Mouse (Mus musculus) liver, postnatal 0 days (tissue): Measurements from ENCODE around the gene Sec22c. TPM values are rescaled to one million over a fixed set of nuclear protein-coding genes. Genes with fewer than 3 reads are reported as not detected.

Experiments used
- ATAC-seq: fragments of 200-750 bp; cut with Nextera tagmentation; 2 replicates; pipeline ENCODE4 v1.8.0; 2017; ENCODE audit warnings: mild to moderate bottlenecking, moderate library complexity
- DNase-seq: peaks from one replicate; pipeline ENCODE4 v3.0.0-alpha.2; 2016
- H3K27ac ChIP-seq: fragments of 300-500 bp; sonication (generic); 2 replicates; pipeline ENCODE4 v1.5.1; 2014; ENCODE audit warnings: antibody characterized with exemption, moderate library complexity, mild to moderate bottlenecking, low read depth
- H3K27me3 ChIP-seq: fragments of 300-500 bp; sonication (generic); 2 replicates; pipeline ENCODE4 v1.6.1; 2014; ENCODE audit warnings: low read length, control low read depth, mixed read lengths; ENCODE audit not compliant: insufficient read depth
- H3K36me3 ChIP-seq: fragments of 300-500 bp; sonication (generic); replicated peaks from 2 replicates; pipeline ENCODE4 v1.6.1; 2014; ENCODE audit warnings: mild to moderate bottlenecking, control low read depth, low read length, moderate library complexity, mixed read lengths; ENCODE audit not compliant: insufficient read depth
- H3K4me1 ChIP-seq: fragments of 300-500 bp; sonication (generic); 2 replicates; pipeline ENCODE4 v1.6.1; 2014; ENCODE audit warnings: antibody characterized with exemption, mild to moderate bottlenecking, control low read depth; ENCODE audit not compliant: insufficient read depth
- H3K4me2 ChIP-seq: fragments of 300-500 bp; sonication (generic); 2 replicates; pipeline ENCODE4 v1.6.1; 2014; ENCODE audit warnings: low read depth, mild to moderate bottlenecking, low read length, moderate library complexity, mixed read lengths
- H3K4me3 ChIP-seq: fragments of 300-500 bp; sonication (generic); 2 replicates; pipeline ENCODE4 v1.5.1; 2014; ENCODE audit warnings: low read depth, low read length
- H3K9ac ChIP-seq: fragments of 300-500 bp; sonication (generic); replicated peaks from 2 replicates; pipeline ENCODE4 v1.6.1; 2014; ENCODE audit warnings: mild to moderate bottlenecking, moderate library complexity
- H3K9me3 ChIP-seq: fragments of 300-500 bp; sonication (generic); 2 replicates; pipeline ENCODE4 v1.6.1; 2016; ENCODE audit warnings: mild to moderate bottlenecking, control low read depth, low read length, mixed read lengths
- CTCF ChIP-seq: sonication (generic); IDR thresholded peaks from 2 replicates; pipeline ENCODE4 v1.5.1; 2016; ENCODE audit warnings: antibody characterized with exemption, low read depth
- EP300 ChIP-seq: IDR thresholded peaks from 2 replicates; pipeline ENCODE4 v1.6.1; 2016; ENCODE audit warnings: antibody characterized with exemption, low read depth, mild to moderate bottlenecking
- WGBS: fragments of 180-500 bp; shearing (Covaris S2); extraction: QIAGEN DNeasy Blood & Tissue Kit; methylation state at CpG from one replicate; pipeline ENCODE4 v1.1.7; 2014; ENCODE audit not compliant: insufficient replicate concordance; 5-methylcytosine and 5-hydroxymethylcytosine counted together
- polyA plus RNA-seq: library from polyadenylated mRNA; unstranded; fragments of >200 nt; fragmentation: Nextera tagmentation; extraction: Ambion mirVana; gene quantifications from 2 replicates; pipeline ENCODE4 v1.2.1, GENCODE M21; 2015

Sec22c gene
- polyA plus RNA-seq, 1 experiment from 2014 or later, result 4.4 TPM

GRCm38 (mm10) chr9:121630627-121631026 lies 74.7 kb downstream of the Sec22c start:
- Histone ChIP-seq H3K27ac (no peak overlapping the region), H3K4me1 (no peaks in the 10 kb centered on the region), H3K27me3 (no peaks in the 10 kb centered on the region), H3K4me3 (no peak overlapping the region), H3K36me3 (no peaks in the 10 kb centered on the region), H3K4me2 (no peak overlapping the region), H3K9ac (no peak overlapping the region), H3K9me3 (no peaks in the 10 kb centered on the region)
- WGBS, result 67% methylated on average over 1 of the region's 1 CpGs
- TF ChIP-seq CTCF (no peak), EP300 (no peak)
- ATAC-seq, result no peak
- no peak for DNase-seq

Other genes with a start within 250 kb of the Sec22c start
- not detected in 2 replicates for gene Cck, start 209.8 kb downstream of the Sec22c start, polyA plus RNA-seq
- 0.12 TPM in 2 replicates for gene Lyzl4, start 63.4 kb downstream of the Sec22c start, polyA plus RNA-seq
- 3.1 and 3.4 TPM in 2 replicates for gene Vipr1, start 62.8 kb downstream of the Sec22c start, polyA plus RNA-seq
- 112 and 119 TPM in 2 replicates for gene Ss18l2, start 4.8 kb upstream of the Sec22c start, polyA plus RNA-seq
- 14.9 and 17.3 TPM in 2 replicates for gene Nktr, start 13.7 kb upstream of the Sec22c start, polyA plus RNA-seq
- gene Zfp651, start 53.8 kb upstream of the Sec22c start, polyA plus RNA-seq, result 0.68 and 1.5 TPM in 2 replicates
- gene Klhl40, start 72.1 kb upstream of the Sec22c start, polyA plus RNA-seq, result 0.13 and 0.81 TPM in 2 replicates
- 0.73 TPM in 1 of 2 replicates, not detected in the other for gene Hhatl, start 87.0 kb upstream of the Sec22c start, polyA plus RNA-seq
- not detected in 2 replicates for gene Ccdc13, start 134.0 kb upstream of the Sec22c start, polyA plus RNA-seq
- 126 and 134 TPM in 2 replicates for gene Higd1a, start 152.9 kb upstream of the Sec22c start, polyA plus RNA-seq
- gene Ackr2, start 192.9 kb upstream of the Sec22c start, polyA plus RNA-seq, result 1.0 and 1.1 TPM in 2 replicates
- 130 and 144 TPM in 2 replicates for gene Cyp8b1, start 210.8 kb upstream of the Sec22c start, polyA plus RNA-seq
- gene Fam198a, start 245.5 kb upstream of the Sec22c start, polyA plus RNA-seq, result 0.31 and 0.32 TPM in 2 replicates